Mouse (Mus musculus) C2C12 (cell line): ENCODE measurements around the gene Morn4.

ENCODE experiments used
- CEBPB ChIP-seq: IDR thresholded peaks from one replicate; pipeline ENCODE4 v1.6.1; 2011; ENCODE audit warnings: low read depth, mild to moderate bottlenecking, control low read depth, moderate library complexity
- CTCF ChIP-seq: IDR thresholded peaks from one replicate; pipeline ENCODE4 v1.5.1; 2011; ENCODE audit not compliant: control insufficient read depth, insufficient read depth, insufficient read length
- FOSL1 ChIP-seq: IDR thresholded peaks from one replicate; pipeline ENCODE4 v1.8.0; 2011; ENCODE audit warnings: mild to moderate bottlenecking, low read length; ENCODE audit not compliant: poor library complexity, insufficient read depth, severe bottlenecking
- MAX ChIP-seq: IDR thresholded peaks from one replicate; pipeline ENCODE4 v1.6.1; 2011; ENCODE audit warnings: mild to moderate bottlenecking, control low read depth
- MYOD1 ChIP-seq: IDR thresholded peaks from one replicate; pipeline ENCODE4 v1.6.1; 2011; ENCODE audit warnings: low read depth; ENCODE audit not compliant: control insufficient read depth, insufficient read length
- MYOG ChIP-seq: IDR thresholded peaks from one replicate; pipeline ENCODE4 v1.6.1; 2011; ENCODE audit not compliant: control insufficient read depth, insufficient read length; ENCODE audit errors: extremely low read depth
- USF1 ChIP-seq: IDR thresholded peaks from one replicate; pipeline ENCODE4 v1.6.1; 2011; ENCODE audit warnings: low read depth, mild to moderate bottlenecking, control low read depth, moderate library complexity

DNA sequence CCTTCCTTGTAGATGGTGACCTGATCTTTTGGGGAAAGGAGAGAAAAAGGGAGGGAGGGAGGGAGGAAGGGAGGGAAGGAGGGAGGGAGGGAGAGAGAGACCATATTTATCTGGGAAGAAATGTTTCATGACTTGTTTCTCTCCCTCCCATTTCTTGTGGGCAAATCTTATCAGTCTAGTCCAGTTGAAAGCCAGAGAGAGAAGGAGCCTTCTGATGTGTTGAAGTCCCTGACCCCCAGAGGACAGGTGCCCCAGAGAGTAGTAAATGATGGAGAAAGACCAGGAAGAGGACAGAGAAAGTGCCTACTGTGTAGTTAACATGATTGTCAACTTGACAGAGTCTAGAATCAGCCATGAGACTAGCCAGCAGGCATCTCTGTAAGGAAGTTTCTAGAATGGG is 48.9 kb upstream of the Morn4 start:
- no peak for TF ChIP-seq CTCF
- no peak for TF ChIP-seq CEBPB
- TF ChIP-seq MAX: no peak
- TF ChIP-seq MYOG: no peak
- TF ChIP-seq MYOD1: no peak
- TF ChIP-seq USF1: no peak
- no peak for TF ChIP-seq FOSL1
